Mouse (Mus musculus): ENCODE results near the gene Nipa1. TPM values are rescaled to one million over a fixed set of nuclear protein-coding genes. Genes with fewer than 3 reads are reported as not detected.
"Not testable (repeated sequence)": the region's sequence is repeated elsewhere in the genome, so short reads cannot be mapped to it uniquely, and the experiment has no call there.

Nipa1 gene
- polyA plus RNA-seq, 1 experiment from 2014 or later = 19.2 TPM

- H3K4me1 ChIP-seq = peaks cover 3% of the 10 kb centered on the region; the same call in 1 of the 2 replicates
- peak overlapping the region; percentile 86 for H3K9ac ChIP-seq
- H3K36me3 ChIP-seq = 0 out of 2 replicates have a peak, but pooled peaks cover 3% of the 10 kb centered on the region
- no peaks in the 10 kb centered on the region for H3K9me3 ChIP-seq (replicated peaks)
- H3K4me3 ChIP-seq = peak overlapping the region; percentile 70
- H3K4me2 ChIP-seq (replicated peaks) = peak overlapping the region; percentile 59
- peak; percentile 95 for ATAC-seq (ENCODE audit: low FRiP score)
- H3K27ac ChIP-seq = peak overlapping the region; percentile 84
- no peaks in the 10 kb centered on the region for H3K27me3 ChIP-seq
- under 1% methylated on average over 48 of the region's 71 CpGs for WGBS
Measured at GRCm38 (mm10) chr7:56018972-56019929, 503 bp downstream of the Nipa1 start.

- H3K9me3 ChIP-seq (replicated peaks) = no peaks in the 10 kb centered on the region
- peak overlapping the region; percentile 59 for H3K4me2 ChIP-seq (replicated peaks)
- peak overlapping the region; percentile 86 for H3K9ac ChIP-seq
- peak; percentile 30 for ATAC-seq (ENCODE audit: low FRiP score)
- peak overlapping the region; percentile 70 for H3K4me3 ChIP-seq
- no peaks in the 10 kb centered on the region for H3K27me3 ChIP-seq
- peaks cover 3% of the 10 kb centered on the region; the same call in 1 of the 2 replicates for H3K4me1 ChIP-seq
- peak overlapping the region; percentile 84 for H3K27ac ChIP-seq
- H3K36me3 ChIP-seq = 0 out of 2 replicates have a peak, but pooled peaks cover 3% of the 10 kb centered on the region
- WGBS = 47% methylated on average over 7 of the region's 7 CpGs
Measured at GRCm38 (mm10) chr7:56018446-56018971, 1.2 kb downstream of the Nipa1 start.

GRCm38 (mm10) chr7:56017761-56018160 lies 2.0 kb downstream of the Nipa1 start:
- Histone ChIP-seq H3K9me3 (replicated peaks) (no peaks in the 10 kb centered on the region), H3K4me1 (peaks cover 3% of the 10 kb centered on the region; the same call in 1 of the 2 replicates), H3K36me3 (0 out of 2 replicates have a peak, but pooled peaks cover 3% of the 10 kb centered on the region), H3K27me3 (no peaks in the 10 kb centered on the region), H3K27ac (no peak overlapping the region), H3K9ac (no peak overlapping the region), H3K4me3 (no peak overlapping the region), H3K4me2 (replicated peaks) (peak overlapping the region; percentile 59; the same call in 1 of the 2 replicates)
- 84% methylated on average over 3 of the region's 3 CpGs for WGBS
- no peak for ATAC-seq (ENCODE audit: low FRiP score)

- Histone ChIP-seq H3K4me2 (replicated peaks) (no peak overlapping the region), H3K4me1 (peaks cover 3% of the 10 kb centered on the region; the same call in 1 of the 2 replicates), H3K9ac (no peak overlapping the region), H3K27me3 (no peaks in the 10 kb centered on the region), H3K4me3 (no peak overlapping the region), H3K27ac (no peak overlapping the region), H3K36me3 (0 out of 2 replicates have a peak, but pooled peaks cover 3% of the 10 kb centered on the region), H3K9me3 (replicated peaks) (no peaks in the 10 kb centered on the region)
- WGBS = 95% methylated on average over 7 of the region's 7 CpGs
- ATAC-seq (ENCODE audit: low FRiP score) = no peak
Measured at GRCm38 (mm10) chr7:56015837-56016236, 3.9 kb downstream of the Nipa1 start.

- Histone ChIP-seq H3K4me1 (peaks cover 3% of the 10 kb centered on the region; the same call in 1 of the 2 replicates), H3K9me3 (replicated peaks) (no peaks in the 10 kb centered on the region), H3K4me3 (no peak overlapping the region), H3K9ac (no peak overlapping the region), H3K27ac (no peak overlapping the region), H3K27me3 (no peaks in the 10 kb centered on the region), H3K36me3 (0 out of 2 replicates have a peak, but pooled peaks cover 3% of the 10 kb centered on the region), H3K4me2 (replicated peaks) (no peak overlapping the region)
- 82% methylated on average over 6 of the region's 6 CpGs for WGBS
- ATAC-seq (ENCODE audit: low FRiP score) = no peak
Measured at GRCm38 (mm10) chr7:56015172-56015571, 4.6 kb downstream of the Nipa1 start.

- H3K36me3 ChIP-seq; H3K27ac ChIP-seq; H3K27me3 ChIP-seq; H3K9ac ChIP-seq; H3K9me3 ChIP-seq (replicated peaks); H3K4me1 ChIP-seq; ATAC-seq (ENCODE audit: low FRiP score); H3K4me3 ChIP-seq; H3K4me2 ChIP-seq (replicated peaks): not testable (repeated sequence)
- WGBS = 89% methylated on average over 8 of the region's 18 CpGs
Measured at GRCm38 (mm10) chr7:56014002-56014702, 5.6 kb downstream of the Nipa1 start.

- no peak overlapping the region for H3K4me2 ChIP-seq (replicated peaks)
- H3K27me3 ChIP-seq = no peaks in the 10 kb centered on the region
- ATAC-seq (ENCODE audit: low FRiP score) = no peak
- H3K4me1 ChIP-seq = no peaks in the 10 kb centered on the region
- H3K4me3 ChIP-seq = no peak overlapping the region
- no peak overlapping the region for H3K27ac ChIP-seq
- WGBS = 97% methylated on average over 14 of the region's 14 CpGs
- H3K9me3 ChIP-seq (replicated peaks) = no peaks in the 10 kb centered on the region
- 0 out of 2 replicates have a peak, but pooled peaks cover 3% of the 10 kb centered on the region for H3K36me3 ChIP-seq
- H3K9ac ChIP-seq = no peak overlapping the region
Measured at GRCm38 (mm10) chr7:56013261-56014001, 6.3 kb downstream of the Nipa1 start.

GRCm38 (mm10) chr7:56011018-56011333 lies 8.8 kb downstream of the Nipa1 start:
- H3K36me3 ChIP-seq = 0 out of 2 replicates have a peak, but pooled peaks cover 3% of the 10 kb centered on the region
- H3K9ac ChIP-seq = no peak overlapping the region
- H3K27ac ChIP-seq = no peak overlapping the region
- H3K27me3 ChIP-seq = no peaks in the 10 kb centered on the region
- H3K9me3 ChIP-seq (replicated peaks) = no peaks in the 10 kb centered on the region
- H3K4me1 ChIP-seq = no peaks in the 10 kb centered on the region
- no peak for ATAC-seq (ENCODE audit: low FRiP score)
- no peak overlapping the region for H3K4me3 ChIP-seq
- no peak overlapping the region for H3K4me2 ChIP-seq (replicated peaks)

GRCm38 (mm10) chr7:56010318-56011017 lies 9.3 kb downstream of the Nipa1 start:
- Histone ChIP-seq H3K9me3 (replicated peaks) (no peaks in the 10 kb centered on the region), H3K9ac (no peak overlapping the region), H3K4me3 (no peak overlapping the region), H3K27ac (no peak overlapping the region), H3K27me3 (no peaks in the 10 kb centered on the region), H3K36me3 (0 out of 2 replicates have a peak, but pooled peaks cover 2% of the 10 kb centered on the region), H3K4me1 (no peaks in the 10 kb centered on the region), H3K4me2 (replicated peaks) (no peak overlapping the region)
- no peak for ATAC-seq (ENCODE audit: low FRiP score)
- WGBS = 82% methylated on average over 4 of the region's 4 CpGs

- Histone ChIP-seq H3K4me2 (replicated peaks) (no peak overlapping the region), H3K9ac (no peak overlapping the region), H3K27ac (no peak overlapping the region), H3K36me3 (no peaks in the 10 kb centered on the region), H3K4me1 (peaks cover 7% of the 10 kb centered on the region), H3K4me3 (no peak overlapping the region), H3K27me3 (no peaks in the 10 kb centered on the region), H3K9me3 (replicated peaks) (no peaks in the 10 kb centered on the region)
- ATAC-seq (ENCODE audit: low FRiP score) = 0 out of 2 replicates have a peak, but pooled peaks have one; percentile 26
- WGBS = 2% methylated on average over 3 of the region's 4 CpGs
Measured at GRCm38 (mm10) chr7:55998997-55999396, 20.8 kb downstream of the Nipa1 start.

- no peak overlapping the region for H3K4me2 ChIP-seq (replicated peaks)
- H3K9ac ChIP-seq = no peak overlapping the region
- no peaks in the 10 kb centered on the region for H3K9me3 ChIP-seq (replicated peaks)
- H3K36me3 ChIP-seq = no peaks in the 10 kb centered on the region
- ATAC-seq (ENCODE audit: low FRiP score) = 0 out of 2 replicates have a peak, but pooled peaks have one; percentile 19
- no peaks in the 10 kb centered on the region for H3K27me3 ChIP-seq
- H3K4me1 ChIP-seq = peaks cover 7% of the 10 kb centered on the region
- WGBS = 47% methylated on average over 4 of the region's 4 CpGs
- H3K27ac ChIP-seq = no peak overlapping the region
- H3K4me3 ChIP-seq = no peak overlapping the region
Measured at GRCm38 (mm10) chr7:55995013-55995412, 24.7 kb downstream of the Nipa1 start.

Data from hindbrain, embryonic 12.5 days (tissue).